Mouse (Mus musculus): ENCODE measurements around the gene Kcnq1. TPM values are rescaled to one million over a fixed set of nuclear protein-coding genes. Genes with fewer than 3 reads are reported as not detected.

The Kcnq1 gene
- total and polyA plus RNA-seq, 3 experiments, result 0.63 to 0.96 TPM; not detected in 1

DNA sequence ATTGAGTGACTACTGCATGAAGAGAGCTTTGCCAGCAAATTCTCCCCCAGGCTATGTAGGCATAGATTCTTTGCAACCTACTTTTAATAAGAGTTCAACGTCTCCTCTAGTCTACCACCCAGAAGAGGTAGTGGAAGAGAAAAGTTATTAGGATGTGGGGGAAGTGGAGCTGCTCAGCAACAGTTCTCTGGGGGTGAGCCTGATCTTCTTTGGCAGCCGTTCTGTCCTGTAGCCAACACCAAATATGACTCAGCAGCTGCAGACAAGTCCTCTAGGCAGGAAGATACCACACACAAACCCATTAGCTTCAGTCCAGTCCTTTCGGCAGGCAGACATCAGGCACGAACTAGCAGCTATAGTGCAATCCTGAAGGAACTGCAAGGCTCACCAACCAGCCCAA is 5.4 kb upstream of the Kcnq1 start:
- H3K9me3 ChIP-seq (replicated peaks; ENCODE audit: insufficient read depth, low read length), result no peaks in the 10 kb centered on the region
- H3K36me3 ChIP-seq (ENCODE audit: control insufficient read depth in 1 of 2, insufficient read depth in 2 of 2, low read length in 2 of 2), result peaks cover 0 to 19% of the 10 kb centered on the region in 2 experiments; a peak in 2 of 4 replicates
- peak; percentile 77 for DNase-seq (ENCODE audit: low read depth, low spot score)
- H3K4me1 ChIP-seq (ENCODE audit: control insufficient read depth in 1 of 2, insufficient read depth in 2 of 2, low read length in 2 of 2), result peaks cover 11 to 27% of the 10 kb centered on the region in 2 experiments
- peak overlapping the region; percentile 46; the same call in 1 of the 2 replicates for H3K27ac ChIP-seq (ENCODE audit: control insufficient read depth, low read depth, low read length)
- H3K9ac ChIP-seq (ENCODE audit: control insufficient read depth, low read depth, low read length, poor library complexity, severe bottlenecking), result peak overlapping the region; percentile 3; the same call in 1 of the 2 replicates
- no peaks in the 10 kb centered on the region; a peak in 1 of 4 replicates for H3K27me3 ChIP-seq (ENCODE audit: control insufficient read depth in 1 of 2, insufficient read depth in 2 of 2, low read length in 2 of 2)
- H3K79me2 ChIP-seq (ENCODE audit: control insufficient read depth, insufficient read depth, low read length, poor library complexity), result no peaks in the 10 kb centered on the region
- H3K4me3 ChIP-seq (ENCODE audit: control insufficient read depth in 1 of 2, insufficient read depth in 1 of 2, low read depth in 2 of 2, low read length in 2 of 2), result no peak overlapping the region
- TF ChIP-seq GABPA (IDR thresholded peaks at IDR 0.05; ENCODE audit: low read depth, low read length) (0 out of 2 replicates have a peak, but pooled peaks have one; percentile 25), MAZ (IDR thresholded peaks at IDR 0.05; ENCODE audit: low read depth, low read length) (0 out of 2 replicates have a peak, but pooled peaks have one; percentile 36), TCF12 (IDR thresholded peaks at IDR 0.05; ENCODE audit: low read depth, low read length) (no peak), ETS1 (IDR thresholded peaks at IDR 0.05; ENCODE audit: low read depth, low read length) (peak; percentile 44), EP300 (IDR thresholded peaks at IDR 0.05; ENCODE audit: low read depth in 1 of 2, low read length in 2 of 2) (peak; percentile 34 to 42; a peak in 2 of 4 replicates), ZC3H11A (IDR thresholded peaks at IDR 0.05; ENCODE audit: low read depth, low read length) (no peak), TBP (IDR thresholded peaks at IDR 0.05; ENCODE audit: low read depth, low read length) (0 out of 2 replicates have a peak, but pooled peaks have one; percentile 18), UBTF (IDR thresholded peaks at IDR 0.05; ENCODE audit: borderline replicate concordance, insufficient read depth, low read depth, low read length) (no peak), E2F4 (IDR thresholded peaks at IDR 0.05; ENCODE audit: borderline replicate concordance, low read depth, low read length) (no peak)

DNA sequence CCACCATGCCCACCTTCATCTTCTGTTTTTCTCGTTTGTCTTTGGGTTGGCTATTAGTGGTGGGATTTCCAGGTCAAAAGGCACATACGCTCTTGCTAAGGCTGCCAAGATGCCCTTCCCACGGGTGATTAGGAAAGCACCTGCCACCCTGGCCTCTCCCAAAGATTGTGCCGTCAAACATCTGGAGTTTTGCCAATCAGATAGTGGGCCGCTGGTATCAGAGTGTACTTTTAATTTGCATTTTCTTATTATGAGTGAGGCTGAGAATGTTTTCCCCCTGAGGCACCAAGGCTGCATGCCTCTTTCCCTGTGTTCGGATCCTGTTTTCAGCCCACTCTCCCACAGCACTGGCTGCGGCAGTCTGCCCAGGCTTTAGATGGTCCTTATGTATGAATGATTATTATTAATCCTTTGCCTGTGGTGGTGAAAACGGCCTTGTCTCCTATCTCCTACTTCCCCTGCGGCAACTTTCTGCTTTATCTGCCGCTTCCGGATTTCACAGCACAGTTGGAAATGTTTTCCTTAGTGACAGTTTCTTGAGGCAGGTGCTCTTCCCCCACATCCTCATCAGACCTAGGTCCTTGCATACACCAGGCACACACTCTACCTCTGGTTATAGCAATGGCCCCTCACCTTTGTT is 784 bp upstream of the Kcnq1 start:
- peak overlapping the region; percentile 29; the same call in 1 of the 2 replicates for H3K9ac ChIP-seq (ENCODE audit: control insufficient read depth, low read depth, low read length, poor library complexity, severe bottlenecking)
- H3K79me2 ChIP-seq (ENCODE audit: control insufficient read depth, insufficient read depth, low read length, poor library complexity), result no peaks in the 10 kb centered on the region
- TF ChIP-seq EP300 (IDR thresholded peaks at IDR 0.05; ENCODE audit: low read depth in 1 of 2, low read length in 2 of 2) (peak; percentile 85), MXI1 (IDR thresholded peaks at IDR 0.05; ENCODE audit: low read depth, low read length) (peak; percentile 46; the same call in 1 of the 2 replicates), SIN3A (IDR thresholded peaks at IDR 0.05; ENCODE audit: low read length) (peak; percentile 62), RCOR1 (IDR thresholded peaks at IDR 0.05; ENCODE audit: low read depth, low read length) (peak; percentile 36; the same call in 1 of the 2 replicates), POLR2A (IDR thresholded peaks at IDR 0.05; ENCODE audit: control insufficient read depth in 1 of 2, insufficient read depth in 1 of 2, low read depth in 1 of 2, low read length in 2 of 2, poor library complexity in 1 of 2) (no peak), GATA1 (IDR thresholded peaks at IDR 0.05; ENCODE audit: low read depth, low read length) (peak; percentile 86), HCFC1 (IDR thresholded peaks at IDR 0.05; ENCODE audit: low read depth, low read length) (0 out of 2 replicates have a peak, but pooled peaks have one; percentile 43), TBP (IDR thresholded peaks at IDR 0.05; ENCODE audit: low read depth, low read length) (peak; percentile 18; the same call in 1 of the 2 replicates), TCF12 (IDR thresholded peaks at IDR 0.05; ENCODE audit: low read depth, low read length) (peak; percentile 80), TAL1 (IDR thresholded peaks at IDR 0.05; ENCODE audit: low read length) (peak; percentile 31; the same call in 1 of the 2 replicates), MYB (IDR thresholded peaks at IDR 0.05; ENCODE audit: low read depth, low read length) (peak; percentile 73), MEF2A (IDR thresholded peaks at IDR 0.05; ENCODE audit: extremely low read depth, insufficient replicate concordance, low read depth, low read length, poor library complexity, severe bottlenecking) (no peak), ELF1 (IDR thresholded peaks at IDR 0.05; ENCODE audit: low read depth, low read length) (peak; percentile 83), CTCF (IDR thresholded peaks at IDR 0.05 in 2 of 3, conservative IDR thresholded peaks at IDR 0.05 in 1 of 3; ENCODE audit: control insufficient read depth in 1 of 3, insufficient read depth in 1 of 3, low read depth in 2 of 3, low read length in 3 of 3, poor library complexity in 1 of 3, severe bottlenecking in 1 of 3) (no peak), ETS1 (IDR thresholded peaks at IDR 0.05; ENCODE audit: low read depth, low read length) (peak; percentile 74)
- H3K4me1 ChIP-seq (ENCODE audit: control insufficient read depth in 1 of 2, insufficient read depth in 2 of 2, low read length in 2 of 2), result peaks cover 15 to 33% of the 10 kb centered on the region in 2 experiments
- DNase-seq (ENCODE audit: low read depth, low spot score), result peak; percentile 72
- peak overlapping the region; percentile 16 to 27; a peak in 3 of 4 replicates for H3K4me3 ChIP-seq (ENCODE audit: control insufficient read depth in 1 of 2, insufficient read depth in 1 of 2, low read depth in 2 of 2, low read length in 2 of 2)
- peaks cover 0 to 23% of the 10 kb centered on the region in 2 experiments; a peak in 2 of 4 replicates for H3K36me3 ChIP-seq (ENCODE audit: control insufficient read depth in 1 of 2, insufficient read depth in 2 of 2, low read length in 2 of 2)
- H3K9me3 ChIP-seq (replicated peaks; ENCODE audit: insufficient read depth, low read length), result no peaks in the 10 kb centered on the region
- peaks cover 0 to 1% of the 10 kb centered on the region in 2 experiments; a peak in 1 of 4 replicates for H3K27me3 ChIP-seq (ENCODE audit: control insufficient read depth in 1 of 2, insufficient read depth in 2 of 2, low read length in 2 of 2)
- peak overlapping the region; percentile 64 for H3K27ac ChIP-seq (ENCODE audit: control insufficient read depth, low read depth, low read length)

All from MEL (cell line).